ENCODE assay signal across 9 mouse cellular contexts in the genomic region with DNA sequence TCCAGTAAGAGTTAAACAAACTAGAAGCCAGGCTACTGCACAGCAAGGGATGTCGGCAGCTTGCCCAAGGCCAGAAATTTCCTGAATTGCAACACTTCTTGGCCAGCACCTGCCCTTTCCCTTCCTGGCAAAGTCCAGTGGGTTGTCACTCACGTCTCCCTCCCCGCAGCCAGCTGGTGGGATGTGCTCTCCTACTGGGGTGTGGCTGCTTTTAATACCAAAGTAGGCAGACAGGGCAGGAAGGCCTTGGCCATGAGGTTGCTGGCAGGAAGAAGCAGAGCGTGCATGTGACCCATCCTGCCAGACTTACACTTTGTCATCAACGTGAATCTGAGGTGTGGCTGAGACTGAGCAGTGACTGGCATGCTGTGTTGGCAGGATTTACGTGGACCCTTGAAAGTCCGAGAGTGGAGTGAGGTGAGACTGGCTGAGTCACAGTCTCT. TPM values are rescaled to one million over a fixed set of nuclear protein-coding genes. Genes with fewer than 3 reads are reported as not detected.
DNase-seq lines count a peak whose midpoint lies in the region; ATAC-seq and TF ChIP-seq lines count a peak whose summit lies in the region.
"Had no signal": no experiment of that assay in that cellular context is flagged by ENCODE, and none has a peak within 500 bp of the region (broad histone marks: within the 10 kb centered on the region; RNA-seq: fewer than 3 reads in every experiment).

No protein-coding gene starts in this region.

- no peaks in the 10 kb centered on the region for H3K36me3 ChIP-seq in testis, adult 2 months (ENCODE audit: control insufficient read depth, insufficient read depth, low read length)
- no peaks in the 10 kb centered on the region for H3K36me3 ChIP-seq in neural tube, embryonic 15.5 days
- H3K36me3 ChIP-seq: embryonic facial prominence, embryonic 12.5 days had no signal

- TF ChIP-seq POLR2A in testis, adult 2 months (IDR thresholded peaks at IDR 0.05; ENCODE audit: control insufficient read depth, low read depth, low read length): no peak

- H3K9ac ChIP-seq in neural tube, embryonic 15.5 days (replicated peaks): no peak overlapping the region
- H3K9ac ChIP-seq: embryonic facial prominence, embryonic 12.5 days had no signal

- H3K4me1 ChIP-seq in testis, adult 2 months (ENCODE audit: control insufficient read depth, insufficient read depth, low read length): peaks cover 17% of the 10 kb centered on the region
- 0 out of 2 replicates have a peak, but pooled peaks cover 2% of the 10 kb centered on the region for H3K4me1 ChIP-seq in neural tube, embryonic 15.5 days
- H3K4me1 ChIP-seq: embryonic facial prominence, embryonic 12.5 days had no signal

- ATAC-seq in neural tube, embryonic 15.5 days (ENCODE audit: low FRiP score): no peak

- H3K4me3 ChIP-seq in testis, adult 2 months (ENCODE audit: control insufficient read depth, low read depth, low read length): no peak overlapping the region; the same call in 1 of the 2 replicates
- no peak overlapping the region for H3K4me3 ChIP-seq in neural tube, embryonic 15.5 days (replicated peaks)
- H3K4me3 ChIP-seq: embryonic facial prominence, embryonic 12.5 days had no signal

- DNase-seq in 3T3-L1 (ENCODE audit: low read depth, low spot score): peak; percentile 99
- peak; percentile 66 for DNase-seq in MN1 (ENCODE audit: low spot score)
- DNase-seq in cerebellum, adult 8-10 months: peak; percentile 71
- DNase-seq in heart, adult 9 months (ENCODE audit: low spot score in 2 of 2): peak; percentile 95
- DNase-seq in kidney, postnatal 10 days: peak; percentile 92
- peak; percentile 95 for DNase-seq in lung, postnatal 14 days

- no peak for TF ChIP-seq CTCF in testis, adult 2 months (IDR thresholded peaks at IDR 0.05; ENCODE audit: control insufficient read depth, insufficient read depth, insufficient replicate concordance, low read depth, low read length)

- WGBS in neural tube, embryonic 15.5 days: 62% methylated on average over 7 of the region's 7 CpGs

- no peak overlapping the region for H3K4me2 ChIP-seq in neural tube, embryonic 15.5 days
- H3K4me2 ChIP-seq: embryonic facial prominence, embryonic 12.5 days had no signal

- H3K9me3 ChIP-seq in neural tube, embryonic 15.5 days (replicated peaks): no peaks in the 10 kb centered on the region
- H3K9me3 ChIP-seq: embryonic facial prominence, embryonic 12.5 days had no signal

- no peaks in the 10 kb centered on the region for H3K27me3 ChIP-seq in testis, adult 2 months (ENCODE audit: control insufficient read depth, insufficient read depth, low read length)
- no peaks in the 10 kb centered on the region for H3K27me3 ChIP-seq in neural tube, embryonic 15.5 days (replicated peaks)
- H3K27me3 ChIP-seq: embryonic facial prominence, embryonic 12.5 days had no signal

- peak overlapping the region; percentile 80 for H3K27ac ChIP-seq in testis, adult 2 months (ENCODE audit: control insufficient read depth, insufficient read depth, low read depth, low read length)
- no peak overlapping the region for H3K27ac ChIP-seq in neural tube, embryonic 15.5 days (replicated peaks)
- H3K27ac ChIP-seq: embryonic facial prominence, embryonic 12.5 days had no signal

RNA-seq across cellular contexts. Expression of a gene that starts 28.6 kb away (rescaled TPM):
- polyA plus RNA-seq in testis, adult 2 months (2012; rRNA removed): 16.5 and 18.6 TPM in 2 replicates
- 46.1 and 59.1 TPM in 2 replicates for polyA plus RNA-seq in neural tube, embryonic 15.5 days (2015; fragmentation: Nextera tagmentation; extraction: Ambion mirVana)

RNA-seq across cellular contexts. Expression of a gene that starts 48.8 kb away (rescaled TPM):
- polyA plus RNA-seq in testis, adult 2 months (2012; rRNA removed): 1.9 and 2.0 TPM in 2 replicates
- 20.0 and 21.2 TPM in 2 replicates for polyA plus RNA-seq in neural tube, embryonic 15.5 days (2015; fragmentation: Nextera tagmentation; extraction: Ambion mirVana)

RNA-seq across cellular contexts. Expression of a gene that starts 52.5 kb away (rescaled TPM):
- polyA plus RNA-seq in testis, adult 2 months (2012; rRNA removed): 1.6 and 2.5 TPM in 2 replicates
- polyA plus RNA-seq in neural tube, embryonic 15.5 days (2015; fragmentation: Nextera tagmentation; extraction: Ambion mirVana): 70.5 and 74.9 TPM in 2 replicates

Comparison
In these comparisons a context has a peak if more than half of its experiments do, and no peak if none do; other contexts are left out.
1. RNA of a gene that starts 52.5 kb away (polyA plus RNA-seq): 70.5 to 74.9 TPM in neural tube, embryonic 15.5 days; 1.6 to 2.5 TPM in testis, adult 2 months; every median in the first group is over 10 times any median in the second.
2. Peak in every context shown above with its lines, with median percentiles within 50 percentile points of each other: DNase-seq.